Mouse (Mus musculus): ENCODE data around the gene Rint1.

Rint1 gene

DNA sequence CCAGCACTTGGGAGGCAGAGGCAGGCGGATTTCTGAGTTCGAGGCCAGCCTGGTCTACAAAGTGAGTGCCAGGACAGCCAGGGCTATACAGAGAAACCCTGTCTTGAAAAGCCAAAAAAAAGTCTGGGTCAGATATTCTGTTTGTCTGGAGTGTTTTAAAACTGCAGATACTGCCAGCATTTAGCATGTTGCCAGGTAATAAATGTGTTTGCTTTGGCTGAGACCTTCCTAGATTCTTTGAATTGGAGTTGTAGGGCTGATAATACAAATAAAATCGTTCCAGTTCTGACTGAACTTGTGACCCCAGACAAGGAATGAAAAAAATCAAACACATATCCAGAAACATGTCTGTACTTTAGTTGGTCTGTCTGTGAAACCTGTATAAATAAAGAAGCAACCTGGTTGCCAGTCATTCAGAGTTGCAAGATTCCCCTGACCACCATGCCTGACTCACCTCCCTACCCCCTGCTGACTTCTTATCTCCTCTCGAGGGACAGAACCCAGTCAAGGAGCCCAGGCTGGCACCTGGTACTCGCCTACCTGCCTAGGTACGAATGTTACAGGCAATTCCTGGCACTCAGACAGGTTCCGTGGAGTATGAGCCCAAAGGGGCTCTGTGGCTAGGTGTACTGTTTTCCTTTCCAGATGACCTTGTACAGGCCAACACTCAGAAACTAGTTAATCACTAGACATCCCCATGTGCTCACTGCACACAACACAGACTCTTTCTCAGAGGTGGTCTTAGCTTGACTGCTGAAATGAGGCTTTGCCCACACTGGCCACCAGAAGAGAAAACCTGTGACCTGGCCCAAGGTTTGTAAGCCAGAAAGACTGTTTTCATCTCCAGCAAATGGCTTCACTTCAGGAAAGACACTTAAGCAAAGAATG lies 75.9 kb downstream of the Rint1 start:
- in situ Hi-C loops (cut with MboI, MseI): loop anchor here (25.0 kb wide), 1 partner anchor 199 kb away; no protein-coding TSS in a partner anchor

DNA sequence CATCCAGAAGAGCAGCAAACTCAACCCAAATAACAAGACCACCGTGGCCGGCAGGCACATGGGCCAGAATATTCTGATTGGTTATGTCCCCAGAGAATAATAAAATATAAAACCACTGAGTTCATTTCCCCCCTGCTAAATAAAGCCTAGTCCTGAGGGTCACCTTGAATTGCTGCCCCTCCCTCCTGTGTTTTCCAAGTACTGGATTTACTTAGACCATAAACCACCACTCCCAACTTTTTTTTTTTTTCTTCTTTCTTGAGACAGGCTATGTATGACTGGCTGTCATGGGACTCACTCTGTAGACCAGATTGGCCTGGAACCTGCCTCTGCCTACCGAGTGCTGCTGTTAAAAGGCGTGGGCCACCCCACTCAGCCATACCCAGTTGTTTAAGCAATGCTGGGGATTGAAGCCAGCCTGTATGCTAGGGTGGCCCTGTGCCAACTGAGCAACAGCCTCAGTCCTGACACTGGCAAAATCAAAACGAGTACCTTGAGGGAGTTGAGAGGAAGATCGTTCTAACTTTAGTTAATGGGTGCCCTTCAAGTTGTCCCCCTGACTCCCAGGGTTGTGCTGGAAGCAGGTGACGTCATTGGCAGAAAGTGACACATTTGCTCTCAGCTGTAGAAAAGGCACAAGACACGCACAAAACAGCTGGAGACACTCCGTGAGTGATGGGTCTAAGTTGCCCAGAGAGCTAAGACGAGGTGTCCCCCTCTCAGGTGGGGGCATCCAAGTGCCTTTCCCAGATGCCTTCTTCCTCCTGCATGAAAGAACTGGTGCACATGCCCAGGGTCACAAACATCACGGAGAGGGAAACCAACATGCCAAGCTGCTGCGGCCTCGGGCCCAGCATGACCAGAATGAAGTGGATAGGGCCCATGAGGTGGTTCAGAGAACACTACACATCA lies 76.8 kb downstream of the Rint1 start:
- in situ Hi-C loops (cut with MboI, MseI): loop anchor here (25.0 kb wide), 1 partner anchor 198 kb away; no protein-coding TSS in a partner anchor

DNA sequence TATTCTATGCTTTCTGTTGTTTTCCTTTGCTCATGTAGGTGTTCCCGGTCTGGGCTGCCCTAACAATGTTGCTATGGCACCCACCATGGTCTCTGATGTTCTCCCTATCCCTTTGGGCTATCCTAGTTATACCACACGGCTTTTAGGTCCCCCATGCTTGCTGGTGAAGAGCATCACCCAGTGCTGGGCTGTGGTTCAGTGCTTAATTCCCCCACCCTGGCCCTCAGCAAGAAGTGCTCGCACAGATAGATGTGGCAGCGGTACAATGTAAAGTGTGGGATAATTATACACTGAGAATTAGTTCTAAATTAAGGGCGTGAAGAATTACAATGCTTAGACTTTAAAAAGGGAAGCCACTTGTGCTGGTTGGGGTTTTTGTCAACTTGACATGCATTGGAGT lies 78.4 kb downstream of the Rint1 start:
- in situ Hi-C loops (cut with MboI, MseI): loop anchor here (25.0 kb wide), 1 partner anchor 196 kb away; no protein-coding TSS in a partner anchor
